Mouse (Mus musculus): ENCODE measurements around the gene C1d. TPM values are rescaled to one million over a fixed set of nuclear protein-coding genes. Genes with fewer than 3 reads are reported as not detected.
"Not testable (repeated sequence)": the region's sequence is repeated elsewhere in the genome, so short reads cannot be mapped to it uniquely, and the experiment has no call there.

Gene C1d
- polyA plus RNA-seq (2016; fragmentation: Nextera tagmentation; extraction: Ambion mirVana) = 105 and 110 TPM in 2 replicates

DNA sequence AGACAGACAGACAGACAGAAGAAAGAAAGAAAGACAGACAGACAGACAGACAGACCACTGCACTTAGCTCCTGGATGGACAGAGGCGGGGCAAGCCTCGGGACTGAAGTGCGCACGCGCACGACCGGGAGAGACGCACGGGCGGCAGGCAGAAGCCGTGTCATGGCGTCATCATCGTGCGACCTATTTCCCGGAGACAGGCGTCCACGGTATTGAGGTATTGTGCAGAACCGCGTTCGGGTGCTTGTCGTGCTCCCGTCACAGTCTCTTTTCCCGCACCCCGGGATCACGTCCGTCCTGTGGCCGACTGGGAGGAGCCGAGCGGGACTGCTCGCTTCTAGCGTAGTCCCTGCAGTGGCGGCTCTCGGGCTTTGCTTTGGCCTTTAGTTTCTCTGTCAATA lies at the start of gene C1d:
C1d (plus strand) TSS at position 137 of the 400 bp plus-strand sequence.
- Histone ChIP-seq H3K4me3 (peak within 1 kb of the TSS; percentile 85), H3K4me1 (peaks cover 8% of the 10 kb centered on the region), H3K27me3 (no peaks in the 10 kb centered on the region), H3K36me3 (no peaks in the 10 kb centered on the region), H3K9ac (replicated peaks) (peak within 1 kb of the TSS; percentile 79), H3K9me3 (no peaks in the 10 kb centered on the region), H3K27ac (replicated peaks) (peak within 1 kb of the TSS; percentile 83), H3K4me2 (replicated peaks) (peak within 1 kb of the TSS; percentile 67)
- WGBS = under 1% methylated on average over 33 of the region's 33 CpGs
- peak; percentile 95 for ATAC-seq (ENCODE audit: low FRiP score, low read depth)

GRCm38 (mm10) chr11:17211258-17212140 lies 45.9 kb upstream of the C1d start, which contains the start of gene Pno1:
Pno1 (minus strand) TSS chr11:17211568.
- Histone ChIP-seq H3K4me1 (peaks cover 23% of the 10 kb centered on the region), H3K4me3 (peak within 1 kb of the TSS; percentile 90), H3K36me3 (peaks cover 19% of the 10 kb centered on the region), H3K4me2 (replicated peaks) (peak within 1 kb of the TSS; percentile 74), H3K27ac (replicated peaks) (peak within 1 kb of the TSS; percentile 61), H3K9ac (replicated peaks) (peak within 1 kb of the TSS; percentile 81), H3K27me3 (no peaks in the 10 kb centered on the region), H3K9me3 (no peaks in the 10 kb centered on the region)
- WGBS = under 1% methylated on average over 65 of the region's 65 CpGs
- ATAC-seq (ENCODE audit: low FRiP score, low read depth) = peak; percentile 99

GRCm38 (mm10) chr11:17212141-17212495 lies 45.3 kb upstream of the C1d start:
- ATAC-seq (ENCODE audit: low FRiP score, low read depth) = no peak
- 5% methylated on average over 10 of the region's 10 CpGs for WGBS
- peak overlapping the region; percentile 90 for H3K4me3 ChIP-seq
- no peaks in the 10 kb centered on the region for H3K9me3 ChIP-seq
- H3K27me3 ChIP-seq = no peaks in the 10 kb centered on the region
- H3K4me1 ChIP-seq = peaks cover 23% of the 10 kb centered on the region
- H3K36me3 ChIP-seq = peaks cover 17% of the 10 kb centered on the region
- H3K27ac ChIP-seq (replicated peaks) = peak overlapping the region; percentile 61
- H3K9ac ChIP-seq (replicated peaks) = peak overlapping the region; percentile 81
- H3K4me2 ChIP-seq (replicated peaks) = peak overlapping the region; percentile 74

GRCm38 (mm10) chr11:17212903-17213509 lies 44.4 kb upstream of the C1d start:
- H3K27ac ChIP-seq (replicated peaks) = no peak overlapping the region
- no peaks in the 10 kb centered on the region for H3K27me3 ChIP-seq
- peak overlapping the region; percentile 74 for H3K4me2 ChIP-seq (replicated peaks)
- H3K9me3 ChIP-seq = no peaks in the 10 kb centered on the region
- 83% methylated on average over 5 of the region's 5 CpGs for WGBS
- H3K9ac ChIP-seq (replicated peaks) = 0 out of 2 replicates have a peak overlapping the region, but pooled peaks have one; percentile 11
- H3K4me3 ChIP-seq = no peak overlapping the region; the same call in 1 of the 2 replicates
- H3K4me1 ChIP-seq = peaks cover 23% of the 10 kb centered on the region
- ATAC-seq (ENCODE audit: low FRiP score, low read depth) = no peak
- peaks cover 11% of the 10 kb centered on the region for H3K36me3 ChIP-seq

DNA sequence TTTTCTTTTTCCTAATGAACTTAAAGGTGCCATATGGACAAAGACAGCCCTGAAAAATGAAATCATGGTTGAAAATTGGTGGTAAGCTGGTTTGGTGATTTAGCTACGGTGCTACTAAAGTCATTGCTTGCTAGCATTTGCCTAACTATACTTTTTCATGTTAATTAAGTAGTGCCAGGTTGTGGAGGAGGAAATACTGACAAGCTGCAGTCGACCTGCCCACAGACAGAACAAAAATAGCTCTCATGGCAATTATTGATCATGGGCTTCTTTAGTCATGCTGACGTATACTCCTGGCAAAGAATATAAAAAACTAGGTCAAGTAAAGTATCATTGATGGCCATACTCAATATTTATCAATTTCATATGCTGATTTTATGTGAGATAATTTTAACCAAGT lies 41.9 kb upstream of the C1d start:
- WGBS = 92% methylated on average over 3 of the region's 3 CpGs
- H3K36me3 ChIP-seq = no peaks in the 10 kb centered on the region
- ATAC-seq (ENCODE audit: low FRiP score, low read depth) = no peak
- no peaks in the 10 kb centered on the region for H3K27me3 ChIP-seq
- no peak overlapping the region for H3K4me2 ChIP-seq (replicated peaks)
- no peak overlapping the region for H3K4me3 ChIP-seq
- H3K9me3 ChIP-seq = no peaks in the 10 kb centered on the region
- H3K9ac ChIP-seq (replicated peaks) = no peak overlapping the region
- no peak overlapping the region for H3K27ac ChIP-seq (replicated peaks)
- peaks cover 18% of the 10 kb centered on the region for H3K4me1 ChIP-seq

DNA sequence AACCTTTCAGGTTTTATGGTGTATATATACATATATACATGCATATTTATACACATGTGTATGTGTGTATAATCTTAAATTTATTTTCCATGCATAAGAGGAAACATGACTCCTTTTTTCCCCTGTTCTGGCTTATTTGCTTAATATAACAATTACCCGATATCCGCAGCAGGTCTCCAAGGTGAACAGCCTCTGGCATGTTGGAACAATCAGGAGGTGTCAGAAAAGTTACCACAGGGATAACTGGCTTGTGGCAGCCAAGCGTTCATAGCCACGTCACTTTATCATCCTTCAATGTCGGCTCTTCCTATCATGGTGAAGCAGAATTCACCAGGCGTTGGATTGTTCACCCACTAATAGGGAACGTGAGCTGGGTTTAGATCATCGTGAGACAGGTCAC lies 36.3 kb upstream of the C1d start:
- 97% methylated on average over 8 of the region's 8 CpGs for WGBS
- Histone ChIP-seq H3K9me3 (no peaks in the 10 kb centered on the region), H3K36me3 (peaks cover 27% of the 10 kb centered on the region), H3K4me1 (no peaks in the 10 kb centered on the region), H3K27me3 (no peaks in the 10 kb centered on the region), H3K4me2 (replicated peaks) (no peak overlapping the region), H3K4me3 (no peak overlapping the region), H3K27ac (replicated peaks) (no peak overlapping the region), H3K9ac (replicated peaks) (no peak overlapping the region)
- no peak for ATAC-seq (ENCODE audit: low FRiP score, low read depth)

GRCm38 (mm10) chr11:17232792-17233191 lies 24.6 kb upstream of the C1d start:
- 90% methylated on average over 5 of the region's 5 CpGs for WGBS
- no peaks in the 10 kb centered on the region for H3K27me3 ChIP-seq
- no peak for ATAC-seq (ENCODE audit: low FRiP score, low read depth)

GRCm38 (mm10) chr11:17236449-17237037 lies 20.8 kb upstream of the C1d start:
- Histone ChIP-seq H3K4me1 (no peaks in the 10 kb centered on the region), H3K27ac (replicated peaks) (no peak overlapping the region), H3K4me3 (no peak overlapping the region), H3K9ac (replicated peaks) (no peak overlapping the region), H3K27me3 (no peaks in the 10 kb centered on the region), H3K9me3 (no peaks in the 10 kb centered on the region), H3K36me3 (peaks cover 23% of the 10 kb centered on the region), H3K4me2 (replicated peaks) (no peak overlapping the region)
- ATAC-seq (ENCODE audit: low FRiP score, low read depth) = no peak
- 86% methylated on average over 5 of the region's 5 CpGs for WGBS

More at GRCm38 (mm10) chr11:17232792-17233191, 24.6 kb upstream of the C1d start:
- no peaks in the 10 kb centered on the region for H3K4me1 ChIP-seq
- H3K9ac ChIP-seq (replicated peaks) = no peak overlapping the region
- H3K4me2 ChIP-seq (replicated peaks) = no peak overlapping the region
- no peaks in the 10 kb centered on the region for H3K9me3 ChIP-seq
- peaks cover 40% of the 10 kb centered on the region for H3K36me3 ChIP-seq
- no peak overlapping the region for H3K27ac ChIP-seq (replicated peaks)
- no peak overlapping the region for H3K4me3 ChIP-seq

DNA sequence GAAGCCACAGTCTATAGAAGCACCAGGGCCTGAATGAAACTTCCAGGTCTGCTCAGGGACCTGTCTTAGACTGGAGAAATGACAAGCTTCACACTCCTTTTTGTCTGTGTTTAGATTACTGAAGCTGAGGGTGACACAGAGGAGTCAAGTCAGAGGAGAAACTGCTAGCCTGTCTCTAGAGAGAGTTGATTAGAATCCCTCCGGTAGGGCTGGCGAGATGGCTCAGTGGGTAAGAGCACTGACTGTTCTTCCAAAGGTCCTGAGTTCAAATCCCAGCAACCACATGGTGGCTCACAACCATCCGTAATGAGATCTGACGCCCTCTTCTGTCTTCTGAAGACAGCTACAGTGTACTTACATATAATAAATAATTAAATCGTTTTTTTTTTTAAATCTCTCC lies 18.8 kb upstream of the C1d start:
- ATAC-seq (ENCODE audit: low FRiP score, low read depth); H3K27me3 ChIP-seq; H3K4me2 ChIP-seq (replicated peaks); H3K4me3 ChIP-seq; H3K36me3 ChIP-seq; H3K4me1 ChIP-seq; H3K9ac ChIP-seq (replicated peaks); H3K9me3 ChIP-seq; H3K27ac ChIP-seq (replicated peaks): not testable (repeated sequence)
- WGBS = 88% methylated on average over 5 of the region's 5 CpGs

- H3K27me3 ChIP-seq = no peaks in the 10 kb centered on the region
- no peaks in the 10 kb centered on the region for H3K9me3 ChIP-seq
- H3K4me1 ChIP-seq = no peaks in the 10 kb centered on the region
- ATAC-seq (ENCODE audit: low FRiP score, low read depth) = no peak
- H3K36me3 ChIP-seq = no peaks in the 10 kb centered on the region
- H3K4me2 ChIP-seq (replicated peaks) = no peak overlapping the region
- no peak overlapping the region for H3K27ac ChIP-seq (replicated peaks)
- no peak overlapping the region for H3K4me3 ChIP-seq
- H3K9ac ChIP-seq (replicated peaks) = no peak overlapping the region
These were observed 8.7 kb upstream of the C1d start for GRCm38 (mm10) chr11:17248715-17249114.

- Histone ChIP-seq H3K27ac (replicated peaks) (0 out of 2 replicates have a peak overlapping the region, but pooled peaks have one; percentile 83), H3K4me2 (replicated peaks) (peak overlapping the region; percentile 67), H3K9ac (replicated peaks) (peak overlapping the region; percentile 79), H3K4me3 (peak overlapping the region; percentile 85), H3K36me3 (no peaks in the 10 kb centered on the region), H3K27me3 (no peaks in the 10 kb centered on the region), H3K4me1 (peaks cover 8% of the 10 kb centered on the region), H3K9me3 (no peaks in the 10 kb centered on the region)
- peak; percentile 77 for ATAC-seq (ENCODE audit: low FRiP score, low read depth)
- 67% methylated on average over 8 of the region's 8 CpGs for WGBS
These were observed 490 bp upstream of the C1d start for GRCm38 (mm10) chr11:17256813-17257365.

Measured in midbrain, embryonic 12.5 days (tissue).